Mouse (Mus musculus) MEL (cell line): ENCODE results near the gene Irs3.

ENCODE experiments used
- CTCF ChIP-seq, 3 experiments: IDR thresholded peaks in 2 of 3; conservative IDR thresholded peaks in 1 of 3; 2 replicates each; pipeline ENCODE4 v1.5.1; 2011 to 2012; ENCODE audit warnings: low read length in 3 of 3, low read depth in 2 of 3, mild to moderate bottlenecking in 2 of 3, improper control_type of control experiment in 1 of 3, inconsistent platforms in 1 of 3, mixed read lengths in 1 of 3, moderate library complexity in 1 of 3; ENCODE audit not compliant: control insufficient read depth in 1 of 3, insufficient read depth in 1 of 3, poor library complexity in 1 of 3, severe bottlenecking in 1 of 3
- MAX ChIP-seq: IDR thresholded peaks from 2 replicates; pipeline ENCODE4 v1.6.1; 2011; ENCODE audit warnings: low read length, improper control_type of control experiment
- MXI1 ChIP-seq: IDR thresholded peaks from 2 replicates; pipeline ENCODE4 v1.6.1; 2011; ENCODE audit warnings: mild to moderate bottlenecking, low read depth, low read length, improper control_type of control experiment
- NELFE ChIP-seq: IDR thresholded peaks from 2 replicates; pipeline ENCODE4 v1.6.1; 2011; ENCODE audit warnings: low read depth, low read length, improper control_type of control experiment
- POLR2A ChIP-seq, 2 experiments: IDR thresholded peaks; 2 replicates each; pipeline ENCODE4 v1.6.1; 2011 to 2012; ENCODE audit warnings: low read length in 2 of 2, mild to moderate bottlenecking in 2 of 2, control low read depth in 1 of 2, improper control_type of control experiment in 1 of 2, low read depth in 1 of 2, moderate library complexity in 1 of 2; ENCODE audit not compliant: control insufficient read depth in 1 of 2, insufficient read depth in 1 of 2, poor library complexity in 1 of 2
- RAD21 ChIP-seq: IDR thresholded peaks from 2 replicates; pipeline ENCODE4 v1.6.1; 2011; ENCODE audit warnings: mild to moderate bottlenecking, low read depth, low read length, improper control_type of control experiment
- TAL1 ChIP-seq: IDR thresholded peaks from 2 replicates; pipeline ENCODE4 v1.6.1; 2012; ENCODE audit warnings: mild to moderate bottlenecking, inconsistent platforms, low read length, moderate library complexity, mixed read lengths
- TBP ChIP-seq: IDR thresholded peaks from 2 replicates; pipeline ENCODE4 v1.8.0; 2011; ENCODE audit warnings: low read depth, low read length, improper control_type of control experiment
- UBTF ChIP-seq: IDR thresholded peaks from 2 replicates; pipeline ENCODE4 v1.6.1; 2012; ENCODE audit warnings: low read depth, mild to moderate bottlenecking, inconsistent platforms, low read length, improper control_type of control experiment, moderate library complexity, borderline replicate concordance; ENCODE audit not compliant: insufficient read depth
- ZC3H11A ChIP-seq: IDR thresholded peaks from 2 replicates; pipeline ENCODE4 v1.6.1; 2012; ENCODE audit warnings: low read depth, mild to moderate bottlenecking, inconsistent platforms, low read length, improper control_type of control experiment
- ZMIZ1 ChIP-seq: IDR thresholded peaks from 2 replicates; pipeline ENCODE4 v1.6.1; 2012; ENCODE audit warnings: low read depth, mild to moderate bottlenecking, inconsistent platforms, low read length, improper control_type of control experiment, moderate library complexity

DNA sequence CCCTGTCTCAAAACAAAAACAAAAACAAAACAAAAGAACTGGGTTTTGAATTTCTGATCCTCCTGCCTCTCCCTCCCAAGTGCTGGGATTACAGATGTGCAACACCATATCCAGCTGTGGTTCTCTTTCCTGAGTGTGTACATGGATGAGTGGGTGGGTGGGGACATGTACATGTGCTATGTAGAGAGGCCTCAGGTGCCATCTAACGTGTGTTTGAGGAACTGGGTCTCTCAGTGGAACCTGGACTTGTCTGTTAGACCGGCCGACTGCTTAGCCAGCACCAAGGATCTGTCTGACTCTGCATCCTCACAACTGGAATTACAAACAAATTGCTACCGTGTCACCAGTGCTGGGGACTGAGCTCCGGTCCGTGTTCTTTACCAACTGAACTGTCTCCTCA, 47.9 kb downstream of the Irs3 start:
- TF ChIP-seq MAX = no peak
- TF ChIP-seq TBP = no peak
- TF ChIP-seq CTCF (IDR thresholded peaks at IDR 0.05 in 2 of 3, conservative IDR thresholded peaks at IDR 0.05 in 1 of 3; ENCODE audit: control insufficient read depth in 1 of 3, insufficient read depth in 1 of 3, low read depth in 2 of 3, low read length in 3 of 3, poor library complexity in 1 of 3, severe bottlenecking in 1 of 3) = no peak
- TF ChIP-seq TAL1 = no peak
- TF ChIP-seq NELFE = no peak
- no peak for TF ChIP-seq RAD21
- no peak for TF ChIP-seq ZC3H11A
- TF ChIP-seq POLR2A (IDR thresholded peaks at IDR 0.05; ENCODE audit: control insufficient read depth in 1 of 2, insufficient read depth in 1 of 2, low read depth in 1 of 2, low read length in 2 of 2, poor library complexity in 1 of 2) = no peak
- no peak for TF ChIP-seq MXI1
- no peak for TF ChIP-seq ZMIZ1
- no peak for TF ChIP-seq UBTF
